Mouse (Mus musculus) erythroblast, embryonic 14.5 days (primary cell): ENCODE results near the gene Cpn1.

Experiments used
- GATA1 ChIP-seq: IDR thresholded peaks from 2 replicates; pipeline ENCODE4 v1.6.1; 2012; ENCODE audit warnings: low read length, inconsistent platforms, mixed read lengths
- TAL1 ChIP-seq: IDR thresholded peaks from 3 replicates; pipeline ENCODE4 v1.6.1; 2012; ENCODE audit warnings: low read length, inconsistent platforms, mixed read lengths

- TF ChIP-seq TAL1 (no peak), GATA1 (no peak)
Observed at GRCm38 (mm10) chr19:43973711-43974110, 12.6 kb downstream of the Cpn1 start.
